Mouse (Mus musculus): ENCODE data around the gene Lpp.

GRCm38 (mm10) chr16:24463842-24464241 lies 70.5 kb downstream of the Lpp start:
- TF ChIP-seq POLR2A (IDR thresholded peaks at IDR 0.05; ENCODE audit: insufficient read depth, low read depth, low read length) = no peak
- no peak for TF ChIP-seq EP300 (IDR thresholded peaks at IDR 0.05; ENCODE audit: insufficient read depth, low read depth, low read length)
- TF ChIP-seq CTCF (IDR thresholded peaks at IDR 0.05) = no peak
